Mouse (Mus musculus): Measurements from ENCODE around the gene Dbh.

Gene Dbh

GRCm38 (mm10) chr2:27164796-27165590 is at the start of gene Dbh:
Gene Dbh, plus strand, starts transcription at chr2:27165233.
- DNase-seq (ENCODE audit: low spot score in 2 of 2): no peak

- no peak for DNase-seq (ENCODE audit: low spot score in 2 of 2)
These were observed 46.6 kb upstream of the Dbh start for GRCm38 (mm10) chr2:27118452-27118851.

GRCm38 (mm10) chr2:27119766-27120165 is 45.3 kb upstream of the Dbh start:
- no peak for DNase-seq (ENCODE audit: low spot score in 2 of 2)

GRCm38 (mm10) chr2:27120241-27120641 is 44.8 kb upstream of the Dbh start:
- peak; percentile 39 to 73 for DNase-seq (ENCODE audit: low spot score in 2 of 2)

GRCm38 (mm10) chr2:27121626-27122355 is 43.2 kb upstream of the Dbh start:
- peak in 1 of 2 experiments; percentile 49 for DNase-seq (ENCODE audit: low spot score in 2 of 2)

- no peak for DNase-seq (ENCODE audit: low spot score in 2 of 2)
These were observed 42.5 kb upstream of the Dbh start for GRCm38 (mm10) chr2:27122578-27122977.

- no peak for DNase-seq (ENCODE audit: low spot score in 2 of 2)
These were observed 41.9 kb upstream of the Dbh start for GRCm38 (mm10) chr2:27123121-27123520.

- no peak for DNase-seq (ENCODE audit: low spot score in 2 of 2)
These were observed 39.1 kb upstream of the Dbh start for GRCm38 (mm10) chr2:27125979-27126378.

GRCm38 (mm10) chr2:27126496-27126895 is 38.5 kb upstream of the Dbh start:
- no peak for DNase-seq (ENCODE audit: low spot score in 2 of 2)

GRCm38 (mm10) chr2:27128990-27129389 is 36.0 kb upstream of the Dbh start:
- DNase-seq (ENCODE audit: low spot score in 2 of 2): no peak

- peak in 1 of 2 experiments; percentile 59 for DNase-seq (ENCODE audit: low spot score in 2 of 2)
These were observed 29.1 kb upstream of the Dbh start for GRCm38 (mm10) chr2:27135935-27136334.

- peak in 1 of 2 experiments; percentile 36 for DNase-seq (ENCODE audit: low spot score in 2 of 2)
These were observed 28.7 kb upstream of the Dbh start for GRCm38 (mm10) chr2:27136336-27136735.

GRCm38 (mm10) chr2:27136789-27137188 is 28.2 kb upstream of the Dbh start:
- no peak for DNase-seq (ENCODE audit: low spot score in 2 of 2)

GRCm38 (mm10) chr2:27138356-27138755 is 26.7 kb upstream of the Dbh start:
- DNase-seq (ENCODE audit: low spot score in 2 of 2): no peak

- peak in 1 of 2 experiments; percentile 28 for DNase-seq (ENCODE audit: low spot score in 2 of 2)
These were observed 22.9 kb upstream of the Dbh start, which contains the start of gene Fam163b for GRCm38 (mm10) chr2:27141950-27142693. Gene Fam163b, minus strand, starts transcription at chr2:27142491.

GRCm38 (mm10) chr2:27144957-27145356 is 20.1 kb upstream of the Dbh start:
- DNase-seq (ENCODE audit: low spot score in 2 of 2): no peak

GRCm38 (mm10) chr2:27146840-27147239 is 18.2 kb upstream of the Dbh start:
- DNase-seq (ENCODE audit: low spot score in 2 of 2): no peak

GRCm38 (mm10) chr2:27149457-27149856 is 15.6 kb upstream of the Dbh start:
- DNase-seq (ENCODE audit: low spot score in 2 of 2): no peak

GRCm38 (mm10) chr2:27154466-27155185 is 10.4 kb upstream of the Dbh start:
- no peak for DNase-seq (ENCODE audit: low spot score in 2 of 2)

- DNase-seq (ENCODE audit: low spot score in 2 of 2): no peak
These were observed 8.4 kb upstream of the Dbh start for GRCm38 (mm10) chr2:27156596-27156995.

GRCm38 (mm10) chr2:27161526-27161925 is 3.5 kb upstream of the Dbh start:
- no peak for DNase-seq (ENCODE audit: low spot score in 2 of 2)

All from cerebellum, postnatal 4 days (tissue).